Mouse (Mus musculus) G1E (cell line): ENCODE measurements around the gene Thbs4.

Experiments used
- CTCF ChIP-seq: IDR thresholded peaks from 2 replicates; pipeline ENCODE4 v1.5.1; 2012; ENCODE audit warnings: low read depth, low read length, inconsistent platforms, mixed read lengths
- TAL1 ChIP-seq: conservative IDR thresholded peaks from 2 replicates; pipeline ENCODE4 v1.6.1; 2012; ENCODE audit warnings: low read depth, low read length, inconsistent platforms, mixed read lengths

DNA sequence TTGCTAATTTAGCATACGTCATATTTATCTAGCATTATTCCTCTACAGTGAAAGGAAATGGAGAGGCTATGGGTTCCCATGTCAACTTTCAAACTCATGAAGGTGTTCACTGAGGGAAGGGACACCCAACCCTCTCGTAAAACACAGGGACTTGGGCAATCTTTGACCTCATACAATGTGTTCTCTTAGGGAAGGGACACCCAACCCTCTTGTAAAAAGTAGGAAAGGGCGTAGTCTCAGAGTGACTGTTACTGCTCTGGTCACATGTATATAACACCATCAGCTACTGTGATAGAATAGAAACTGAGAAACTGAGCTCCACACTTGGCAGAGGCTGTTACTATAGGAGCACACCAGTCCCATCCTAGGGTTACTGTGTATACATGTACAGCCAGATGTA is 13.2 kb upstream of the Thbs4 start:
- TF ChIP-seq CTCF (no peak), TAL1 (no peak)
